Mouse (Mus musculus) bone marrow macrophage, adult 2 months (primary cell): ENCODE data around the gene Rbbp9.

Experiments
- CTCF ChIP-seq: IDR thresholded peaks from 2 replicates; pipeline ENCODE4 v1.5.1; 2012; ENCODE audit warnings: low read depth, mild to moderate bottlenecking, low read length, moderate library complexity
- POLR2A ChIP-seq: IDR thresholded peaks from 2 replicates; pipeline ENCODE4 v1.6.1; 2012; ENCODE audit warnings: mild to moderate bottlenecking, low read depth, low read length, borderline replicate concordance

- TF ChIP-seq CTCF: no peak
- no peak for TF ChIP-seq POLR2A
These were observed 5.2 kb downstream of the Rbbp9 start for GRCm38 (mm10) chr2:144545481-144545880.
